Mouse (Mus musculus): ENCODE results near the gene Herc3. TPM values are rescaled to one million over a fixed set of nuclear protein-coding genes. Genes with fewer than 3 reads are reported as not detected.

The Herc3 gene
- total RNA-seq, 1 experiment from 2014 or later = 69.9 TPM

DNA sequence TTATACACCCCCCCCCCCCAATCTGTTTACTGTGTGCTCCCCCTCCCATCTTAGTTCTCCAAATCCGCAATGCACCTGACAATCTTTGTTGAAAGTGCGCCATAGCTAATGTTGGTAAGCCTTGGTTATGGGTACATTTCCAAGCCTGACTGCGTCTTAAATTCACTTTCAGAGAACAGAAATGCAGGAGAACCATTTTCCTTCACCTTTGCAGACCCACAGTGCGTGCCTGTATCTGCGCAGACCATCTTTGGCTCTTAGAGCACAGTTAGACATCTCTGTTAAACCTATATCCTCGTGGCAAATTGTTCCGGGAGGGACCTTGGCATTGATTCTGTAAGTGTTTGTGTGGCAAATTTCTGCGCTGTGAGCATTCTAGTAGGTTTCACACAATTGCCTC, 76.1 kb downstream of the Herc3 start:
- no peak for ATAC-seq (ENCODE audit: extremely low read depth, insufficient number of reproducible peaks, low FRiP score, poor library complexity, severe bottlenecking)

DNA sequence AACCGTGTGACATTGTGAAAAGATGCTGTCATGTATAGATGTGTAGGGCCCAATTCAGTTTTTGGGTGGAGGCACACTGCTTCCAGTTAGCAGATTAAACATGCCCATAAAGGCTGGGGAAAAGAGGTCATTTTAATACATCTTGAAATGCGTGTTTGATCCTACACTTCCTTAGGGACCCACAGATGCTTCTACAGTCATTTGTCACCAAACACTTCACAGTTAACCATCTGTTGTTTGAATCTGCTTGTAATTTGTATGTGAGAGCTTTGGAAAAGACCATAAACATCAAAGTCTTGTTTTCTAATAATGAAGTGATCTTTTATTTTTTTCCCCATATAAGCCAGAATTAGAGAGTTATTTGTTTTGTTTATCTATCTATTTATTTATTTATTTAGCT, 76.5 kb downstream of the Herc3 start:
- no peak for ATAC-seq (ENCODE audit: extremely low read depth, insufficient number of reproducible peaks, low FRiP score, poor library complexity, severe bottlenecking)

DNA sequence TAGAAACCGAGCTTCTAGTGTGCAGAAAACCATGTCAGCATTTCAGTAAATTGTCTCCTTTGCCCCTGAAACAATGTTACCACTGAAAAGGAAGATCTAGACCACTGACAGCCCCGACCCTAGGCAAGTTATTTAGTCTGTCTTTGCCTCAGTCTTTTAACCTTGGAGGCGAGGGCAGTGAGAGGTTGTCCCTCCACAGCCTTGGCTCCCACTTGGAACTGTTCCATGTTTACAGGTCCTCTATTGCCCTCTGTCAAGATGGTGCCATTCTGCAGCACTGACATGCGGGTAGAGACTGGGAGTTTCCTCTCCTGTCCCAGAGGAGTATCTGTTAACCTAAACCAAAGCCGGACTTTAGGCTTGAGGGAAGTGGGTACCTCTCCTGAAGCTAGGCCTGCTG, 81.6 kb downstream of the Herc3 start:
- no peak for ATAC-seq (ENCODE audit: extremely low read depth, insufficient number of reproducible peaks, low FRiP score, poor library complexity, severe bottlenecking)

DNA sequence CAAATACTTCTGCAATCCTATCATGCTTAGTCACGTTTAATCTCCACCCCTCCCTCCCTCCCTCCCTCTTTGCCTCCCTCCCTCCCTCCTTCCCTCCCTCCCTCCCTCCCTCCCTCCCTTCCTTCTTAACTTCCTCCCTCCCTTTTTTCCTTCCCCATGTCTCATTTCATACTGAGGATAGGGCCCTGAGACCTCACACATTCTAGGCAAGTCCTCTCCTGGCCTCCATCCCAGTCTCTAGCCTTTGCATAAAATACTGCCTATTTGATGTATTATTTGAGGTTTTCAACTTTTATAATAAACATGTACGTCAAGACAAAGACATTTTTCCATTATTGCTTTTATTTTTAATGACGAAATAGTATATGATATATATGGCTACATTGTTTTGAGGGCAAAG, 82.3 kb downstream of the Herc3 start:
- no peak for ATAC-seq (ENCODE audit: extremely low read depth, insufficient number of reproducible peaks, low FRiP score, poor library complexity, severe bottlenecking)

DNA sequence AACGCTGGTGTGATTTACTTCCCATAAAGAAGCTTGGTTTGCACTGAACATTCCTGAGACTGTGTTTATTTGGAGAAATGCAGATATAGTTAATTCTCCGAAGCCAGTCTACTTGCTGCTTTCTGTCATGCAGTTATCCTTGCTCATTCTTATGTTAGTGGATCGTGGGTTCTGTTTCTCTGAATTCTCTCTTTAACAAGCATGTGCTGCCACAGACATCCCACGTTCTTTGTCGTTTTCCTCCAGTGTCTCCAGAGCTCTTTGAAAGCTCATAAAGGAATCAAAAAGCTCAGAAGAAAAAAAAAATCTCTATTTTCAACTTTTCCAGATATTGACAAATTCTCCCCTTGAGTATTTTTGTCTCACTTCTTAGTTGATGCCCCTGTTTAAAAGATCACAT, 82.7 kb downstream of the Herc3 start:
- no peak for ATAC-seq (ENCODE audit: extremely low read depth, insufficient number of reproducible peaks, low FRiP score, poor library complexity, severe bottlenecking)

DNA sequence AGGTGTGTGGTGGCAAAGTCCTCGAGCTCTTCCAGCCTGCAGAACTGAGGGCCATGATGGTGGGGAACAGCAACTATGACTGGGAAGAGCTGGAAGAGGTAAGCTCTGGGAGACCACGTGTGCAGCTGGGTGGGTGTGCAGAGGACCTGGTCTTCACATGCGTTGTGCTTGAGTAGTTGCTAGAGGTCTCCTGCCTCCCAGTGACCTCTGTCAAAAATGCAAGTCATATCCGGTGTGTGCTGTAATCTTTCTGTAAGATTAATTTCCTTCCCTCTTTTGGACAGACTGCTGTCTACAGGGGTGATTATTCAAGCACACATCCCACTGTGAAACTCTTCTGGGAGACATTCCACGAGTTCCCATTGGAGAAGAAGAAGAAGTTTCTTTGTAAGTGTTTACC, 85.2 kb downstream of the Herc3 start:
- peak; percentile 53; the same call in 1 of the 2 replicates for ATAC-seq (ENCODE audit: extremely low read depth, insufficient number of reproducible peaks, low FRiP score, poor library complexity, severe bottlenecking)

DNA sequence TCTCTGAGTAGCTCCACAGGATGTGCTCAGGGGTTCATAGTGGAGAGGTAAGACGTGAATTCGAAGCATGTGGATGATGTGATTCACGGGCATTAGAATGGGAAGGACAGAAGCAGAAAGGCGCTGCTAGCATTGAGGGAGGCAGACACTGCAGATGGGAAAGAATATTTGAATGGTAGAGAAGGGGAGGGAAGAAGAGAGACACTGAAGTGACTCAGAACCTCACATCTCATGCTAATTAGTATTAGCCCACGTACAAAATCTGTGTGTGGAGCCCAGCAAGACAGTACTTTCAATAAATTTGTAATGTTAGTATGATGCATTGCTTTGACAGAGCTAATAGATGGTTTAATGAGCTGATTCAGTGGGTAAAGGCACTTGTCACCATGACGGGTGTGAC, 89.5 kb downstream of the Herc3 start:
- ATAC-seq (ENCODE audit: extremely low read depth, insufficient number of reproducible peaks, low FRiP score, poor library complexity, severe bottlenecking) = no peak

DNA sequence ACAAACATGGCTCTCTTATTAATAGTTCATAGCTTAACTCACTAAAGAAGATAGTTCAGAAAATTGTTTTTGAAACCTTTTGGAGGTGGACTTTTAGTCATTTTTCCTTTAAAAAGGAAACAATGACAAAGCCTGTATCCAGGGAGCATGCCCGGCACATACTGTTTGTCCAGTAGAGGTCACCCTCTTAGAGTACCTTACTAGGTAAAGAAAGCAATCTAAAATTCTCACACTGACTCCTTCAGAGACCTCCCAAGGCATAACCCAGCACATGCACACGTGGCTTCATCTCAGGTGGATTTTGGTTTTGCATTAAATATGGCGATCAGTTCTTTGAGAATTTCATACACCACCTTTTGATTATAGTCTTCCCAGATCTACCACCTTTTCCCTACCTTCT, 90.4 kb downstream of the Herc3 start:
- ATAC-seq (ENCODE audit: extremely low read depth, insufficient number of reproducible peaks, low FRiP score, poor library complexity, severe bottlenecking) = no peak

DNA sequence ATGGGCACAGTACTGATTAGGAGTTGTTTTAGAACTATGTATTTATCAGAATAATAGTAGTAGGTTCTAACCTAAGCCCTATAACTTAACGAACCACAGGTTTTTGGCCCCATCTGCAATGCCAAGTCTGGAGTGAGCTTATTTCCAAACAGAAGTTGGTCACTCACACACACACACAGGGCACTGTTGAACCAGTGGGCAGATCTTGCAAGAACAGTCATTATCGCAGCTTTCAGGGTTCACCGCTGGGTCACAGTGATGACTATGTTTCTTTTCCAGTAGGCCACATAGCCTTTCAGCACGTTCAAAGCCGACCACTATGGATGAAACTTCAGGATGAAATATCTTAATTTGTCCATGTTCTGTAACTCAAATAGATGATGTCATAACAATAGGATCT, 91.2 kb downstream of the Herc3 start:
- ATAC-seq (ENCODE audit: extremely low read depth, insufficient number of reproducible peaks, low FRiP score, poor library complexity, severe bottlenecking) = no peak

DNA sequence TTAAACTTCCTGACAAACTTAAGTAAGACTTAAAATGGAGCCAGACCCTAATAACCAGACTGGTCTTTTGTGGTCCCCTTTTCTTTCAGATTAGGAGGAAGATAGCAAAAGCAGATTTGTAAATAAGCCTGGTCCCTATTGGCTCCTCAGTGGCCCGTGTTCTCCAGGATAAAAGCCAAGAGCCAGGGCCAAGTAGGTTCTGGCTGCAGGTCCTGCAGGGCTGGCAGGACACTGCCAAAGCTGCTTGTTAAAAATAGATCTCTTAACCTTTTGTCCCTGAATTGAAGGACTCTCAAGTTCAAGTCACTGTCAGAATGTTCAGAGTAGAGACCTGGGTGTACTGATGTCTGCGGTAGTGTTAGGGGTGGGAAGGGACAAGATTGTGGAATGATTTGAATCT, 96.6 kb downstream of the Herc3 start:
- ATAC-seq (ENCODE audit: extremely low read depth, insufficient number of reproducible peaks, low FRiP score, poor library complexity, severe bottlenecking) = no peak

DNA sequence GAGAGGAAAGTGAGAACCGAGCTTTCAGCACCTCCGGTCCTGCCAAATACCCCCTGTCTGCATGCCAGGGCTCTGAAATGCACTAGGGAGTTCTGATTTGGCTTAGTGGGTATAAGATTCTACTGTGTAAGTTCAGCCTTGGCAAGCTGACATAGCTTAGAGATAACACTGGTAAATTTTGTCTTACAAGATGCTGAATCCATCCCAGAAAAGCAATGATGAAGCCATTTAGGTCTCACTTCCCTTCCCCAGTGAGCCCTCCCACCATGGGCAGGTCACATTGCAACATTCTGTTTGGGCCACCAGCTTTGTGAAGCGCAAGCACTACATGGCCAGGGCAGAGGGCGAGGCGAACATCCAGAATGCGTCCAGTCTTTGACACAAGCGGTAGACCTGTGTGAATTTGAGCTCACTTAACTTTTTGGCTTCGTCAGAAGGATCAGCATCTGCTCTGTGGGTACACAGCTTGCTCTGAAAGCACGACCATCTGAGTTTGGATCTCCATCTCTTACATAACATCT, 98.7 kb downstream of the Herc3 start:
- no peak for ATAC-seq (ENCODE audit: extremely low read depth, insufficient number of reproducible peaks, low FRiP score, poor library complexity, severe bottlenecking)

DNA sequence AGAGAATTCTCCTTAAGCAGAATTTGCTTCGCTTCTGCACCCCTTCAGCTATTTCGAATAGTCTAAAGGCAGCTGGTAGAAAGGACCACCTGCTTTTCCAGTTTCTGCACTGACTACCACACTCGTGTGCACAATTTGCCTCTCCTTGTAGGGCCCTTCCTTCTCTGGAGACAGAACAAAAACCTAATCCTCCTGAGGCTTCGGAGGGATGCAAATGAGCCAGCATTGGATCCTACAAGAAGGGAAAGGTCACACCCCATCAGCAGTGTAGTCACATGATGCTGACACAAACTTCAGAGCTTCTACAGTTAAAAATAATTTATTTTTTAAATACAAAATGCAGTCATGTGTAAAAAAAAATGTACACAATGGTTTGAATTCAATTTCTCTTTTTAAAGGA, 99.9 kb downstream of the Herc3 start:
- ATAC-seq (ENCODE audit: extremely low read depth, insufficient number of reproducible peaks, low FRiP score, poor library complexity, severe bottlenecking) = no peak

DNA sequence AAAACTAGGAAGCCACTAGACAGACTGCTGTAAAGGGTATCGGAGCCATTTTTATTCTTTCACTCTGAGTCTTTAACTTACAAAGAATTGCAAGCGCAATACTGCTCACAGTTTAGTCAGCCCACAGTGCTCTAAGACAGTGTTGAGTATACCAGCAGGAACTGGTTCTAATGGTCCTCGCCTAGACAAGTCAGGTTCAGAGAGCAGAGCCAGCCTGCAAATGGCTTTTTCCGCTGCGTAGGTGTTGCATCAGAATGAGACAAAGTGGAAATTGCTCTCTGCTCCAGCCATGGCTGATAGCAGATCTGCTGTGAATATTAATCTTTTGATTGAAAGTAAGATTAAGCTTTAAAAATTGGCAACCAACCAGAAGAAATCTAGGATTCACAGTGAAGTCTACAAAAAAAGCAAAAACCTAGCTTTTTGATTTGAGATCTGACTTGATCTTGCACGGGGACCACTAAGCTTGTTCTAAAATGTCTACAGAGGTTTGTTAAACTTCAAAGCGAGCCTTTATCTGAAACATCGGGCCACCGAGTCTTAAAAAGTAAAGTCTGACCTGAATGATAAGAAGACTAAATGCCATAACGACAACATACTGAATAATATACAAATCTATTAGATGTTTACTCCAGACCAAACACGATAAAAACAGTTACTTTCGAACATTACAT, 101.4 kb downstream of the Herc3 start:
- no peak for ATAC-seq (ENCODE audit: extremely low read depth, insufficient number of reproducible peaks, low FRiP score, poor library complexity, severe bottlenecking)

DNA sequence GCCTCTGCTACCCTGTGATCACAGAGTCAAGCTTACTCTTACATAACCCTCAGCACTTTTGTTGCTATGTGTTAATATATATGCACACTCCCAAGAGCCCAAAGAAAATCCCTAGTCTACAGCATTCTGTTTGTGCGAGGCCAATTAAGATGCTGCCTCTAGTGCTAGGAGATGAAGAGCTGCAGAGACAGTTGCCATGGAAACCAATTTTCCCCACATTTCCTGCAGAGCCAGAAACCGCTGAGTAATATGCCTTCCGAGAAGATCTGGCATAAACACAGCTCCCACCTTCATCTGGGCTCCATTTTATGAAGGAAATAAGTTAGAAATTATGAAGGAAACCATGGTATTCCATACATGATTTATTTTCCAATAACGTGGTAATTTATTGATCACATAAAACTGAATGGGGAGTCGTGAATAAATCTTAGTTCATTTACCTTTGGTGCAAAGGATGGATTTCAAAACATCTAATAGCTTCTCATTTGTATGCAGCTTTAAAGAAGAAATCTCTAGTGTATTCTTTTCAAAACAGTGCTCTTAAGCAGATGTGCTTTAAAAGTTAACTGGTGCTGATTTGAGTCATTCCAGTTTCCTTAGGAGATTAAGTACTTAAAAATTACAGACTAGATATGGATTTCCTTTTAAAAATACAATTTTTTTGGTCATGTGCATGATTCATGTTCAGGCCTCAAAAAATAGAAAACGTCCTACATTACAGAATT, 102.1 kb downstream of the Herc3 start:
- ATAC-seq (ENCODE audit: extremely low read depth, insufficient number of reproducible peaks, low FRiP score, poor library complexity, severe bottlenecking) = no peak

DNA sequence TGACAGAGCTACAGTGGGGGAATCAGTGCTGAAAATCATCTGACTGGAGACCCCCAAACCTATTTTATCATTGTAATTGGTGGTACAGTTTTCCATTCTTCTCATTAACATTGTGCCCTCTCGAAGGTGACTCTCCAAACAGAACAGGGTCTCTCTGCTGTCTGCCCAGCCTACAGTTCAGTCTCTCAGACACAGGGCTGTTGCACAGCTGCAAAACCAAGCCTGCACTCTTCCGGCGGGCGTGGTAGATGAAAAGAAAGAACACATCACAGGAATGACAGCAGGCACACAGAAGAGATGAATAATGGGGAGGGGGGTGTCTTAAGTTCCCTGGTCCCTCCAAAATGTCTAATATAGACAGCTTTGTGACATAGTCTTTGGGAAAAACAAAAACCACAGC, 102.9 kb downstream of the Herc3 start:
- no peak for ATAC-seq (ENCODE audit: extremely low read depth, insufficient number of reproducible peaks, low FRiP score, poor library complexity, severe bottlenecking)

DNA sequence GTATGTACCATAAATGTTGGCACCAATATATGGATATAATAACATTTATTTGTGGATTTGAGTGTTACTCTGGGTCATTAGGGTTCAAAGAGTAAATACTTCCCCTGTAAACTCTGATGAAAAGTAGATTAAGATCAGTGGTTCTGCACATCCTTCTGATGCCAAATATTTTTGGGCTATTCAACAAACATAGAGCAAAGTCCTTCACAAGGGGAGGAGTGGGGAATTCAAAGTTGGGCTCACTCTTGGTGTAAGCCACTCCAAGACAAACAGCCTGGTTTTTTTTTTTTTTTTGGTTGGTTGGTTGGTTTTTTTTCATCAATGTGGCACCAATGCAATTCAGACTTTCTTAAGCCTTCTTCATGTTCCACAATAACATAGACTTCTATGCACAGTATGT, 106.5 kb downstream of the Herc3 start:
- ATAC-seq (ENCODE audit: extremely low read depth, insufficient number of reproducible peaks, low FRiP score, poor library complexity, severe bottlenecking) = no peak

DNA sequence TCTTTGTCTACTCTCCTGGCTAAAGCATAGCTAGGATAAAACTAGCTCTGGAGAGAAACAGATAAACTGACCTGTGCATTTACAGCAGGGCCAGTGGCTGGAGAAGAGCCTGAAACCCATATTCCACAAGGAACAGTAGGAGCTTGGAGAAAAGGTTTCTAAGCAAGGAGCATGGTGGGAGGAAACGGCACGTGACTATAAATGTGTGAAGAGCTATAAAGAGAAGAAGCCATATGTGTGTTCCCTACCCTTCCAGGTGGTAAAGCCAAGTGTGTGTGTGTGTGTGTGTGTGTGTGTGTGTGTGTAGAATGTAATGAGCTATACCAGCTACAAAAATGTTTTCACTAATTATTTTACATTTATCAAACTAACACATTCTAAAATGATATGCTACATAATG, 111.0 kb downstream of the Herc3 start:
- ATAC-seq (ENCODE audit: extremely low read depth, insufficient number of reproducible peaks, low FRiP score, poor library complexity, severe bottlenecking) = no peak

DNA sequence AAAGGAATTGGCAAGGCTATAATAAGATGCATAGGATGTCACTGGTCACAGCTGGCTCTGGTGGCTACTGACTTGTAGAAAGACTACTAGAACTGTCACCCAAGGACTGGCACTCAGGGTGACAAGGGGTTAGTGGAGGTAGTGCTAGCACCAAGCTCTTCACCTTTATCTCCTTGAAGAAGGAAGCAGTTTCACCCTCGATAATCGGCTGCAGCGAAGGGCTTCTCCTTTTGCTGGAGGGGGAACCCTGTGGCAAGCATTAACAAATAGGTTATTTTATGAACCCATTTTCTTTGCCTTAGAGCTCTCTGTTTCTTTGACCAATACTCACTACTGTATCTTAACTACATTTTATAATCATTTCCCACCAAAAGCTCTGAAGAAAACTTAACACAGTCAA, 112.7 kb downstream of the Herc3 start:
- no peak for ATAC-seq (ENCODE audit: extremely low read depth, insufficient number of reproducible peaks, low FRiP score, poor library complexity, severe bottlenecking)

DNA sequence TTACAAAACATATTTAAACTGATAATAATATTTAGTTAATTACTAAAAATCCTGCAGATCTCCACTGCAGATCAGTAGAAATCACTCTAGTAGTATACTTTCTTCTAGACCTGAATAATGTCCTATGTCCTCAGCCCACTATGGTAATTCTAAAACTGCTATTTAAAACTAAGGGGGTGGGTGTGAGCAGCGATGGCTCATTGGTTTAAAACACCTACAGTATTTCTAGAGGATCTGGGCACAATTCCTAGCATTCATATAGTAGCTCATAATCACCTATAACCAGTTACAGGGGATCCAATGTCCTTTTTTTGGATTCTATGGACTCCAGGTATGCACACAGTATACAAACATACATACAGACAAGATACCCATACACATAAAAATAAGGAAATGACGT, 115.0 kb downstream of the Herc3 start:
- ATAC-seq (ENCODE audit: extremely low read depth, insufficient number of reproducible peaks, low FRiP score, poor library complexity, severe bottlenecking) = no peak

DNA sequence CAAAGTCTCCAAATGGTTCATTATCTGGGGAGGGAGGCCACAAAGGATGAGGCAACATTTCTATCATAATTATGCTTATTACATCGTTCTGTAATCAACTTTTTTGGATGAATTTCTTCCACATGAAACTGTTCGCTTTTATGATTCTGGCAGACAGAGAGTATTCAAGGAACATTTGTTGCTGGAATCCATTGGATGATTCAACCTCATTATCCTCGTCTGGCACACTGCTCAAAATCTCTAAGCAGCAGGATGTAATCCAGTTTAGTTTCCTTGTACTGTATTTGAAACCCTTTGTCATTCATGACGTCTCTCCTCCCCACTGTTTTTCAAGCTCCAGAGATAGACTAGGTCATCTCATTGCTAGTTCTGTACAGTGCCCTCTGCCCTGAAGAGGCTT, 115.6 kb downstream of the Herc3 start:
- no peak for ATAC-seq (ENCODE audit: extremely low read depth, insufficient number of reproducible peaks, low FRiP score, poor library complexity, severe bottlenecking)

DNA sequence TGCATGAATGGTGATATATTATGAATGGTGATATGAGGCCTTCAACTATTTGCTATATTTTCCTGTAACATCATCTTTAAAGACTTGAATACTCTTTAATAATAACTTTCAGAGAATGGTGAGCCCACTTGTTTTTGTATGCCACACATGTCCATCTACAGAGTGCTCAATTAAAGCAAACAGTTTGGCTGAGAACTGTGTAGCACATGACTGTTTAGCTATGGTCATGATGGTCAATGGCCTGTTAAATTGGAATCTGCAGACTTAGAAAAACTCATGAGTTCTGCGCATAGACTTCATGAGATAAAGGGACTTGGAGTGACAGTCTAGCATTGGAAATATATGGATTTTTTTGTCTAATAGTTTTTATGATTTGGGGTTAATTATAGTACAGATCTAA, 119.1 kb downstream of the Herc3 start:
- ATAC-seq (ENCODE audit: extremely low read depth, insufficient number of reproducible peaks, low FRiP score, poor library complexity, severe bottlenecking) = no peak
